Mouse (Mus musculus) neural tube, embryonic 15.5 days (tissue): ENCODE data around the gene Myh9. TPM values are rescaled to one million over a fixed set of nuclear protein-coding genes. Genes with fewer than 3 reads are reported as not detected.
"Not testable (repeated sequence)": the region's sequence is repeated elsewhere in the genome, so short reads cannot be mapped to it uniquely, and the experiment has no call there.

Source experiments
- ATAC-seq: fragments of 200-750 bp; cut with Nextera tagmentation; 2 replicates; pipeline ENCODE4 v1.8.0; 2017; ENCODE audit warnings: mild to moderate bottlenecking, moderate TSS enrichment, moderate library complexity; ENCODE audit not compliant: low FRiP score
- H3K27ac ChIP-seq: fragments of 300-500 bp; sonication (generic); replicated peaks from 2 replicates; pipeline ENCODE4 v1.5.1; 2015; ENCODE audit warnings: mild to moderate bottlenecking, inconsistent platforms
- H3K27me3 ChIP-seq: fragments of 300-500 bp; sonication (generic); replicated peaks from 2 replicates; pipeline ENCODE4 v1.6.1; 2015; ENCODE audit warnings: inconsistent platforms
- H3K36me3 ChIP-seq: fragments of 300-500 bp; sonication (generic); 2 replicates; pipeline ENCODE4 v1.6.1; 2015; ENCODE audit warnings: inconsistent platforms
- H3K4me1 ChIP-seq: fragments of 300-500 bp; sonication (generic); 2 replicates; pipeline ENCODE4 v1.6.1; 2015; ENCODE audit warnings: inconsistent platforms
- H3K4me2 ChIP-seq: fragments of 300-500 bp; sonication (generic); 2 replicates; pipeline ENCODE4 v1.6.1; 2015; ENCODE audit warnings: inconsistent platforms, mild to moderate bottlenecking, moderate library complexity
- H3K4me3 ChIP-seq: fragments of 300-500 bp; sonication (generic); replicated peaks from 2 replicates; pipeline ENCODE4 v1.5.1; 2015; ENCODE audit warnings: mild to moderate bottlenecking, inconsistent platforms
- H3K9ac ChIP-seq: fragments of 300-500 bp; sonication (generic); replicated peaks from 2 replicates; pipeline ENCODE4 v1.6.1; 2015; ENCODE audit warnings: mild to moderate bottlenecking, inconsistent platforms
- H3K9me3 ChIP-seq: fragments of 300-500 bp; sonication (generic); replicated peaks from 2 replicates; pipeline ENCODE4 v1.6.1; 2016; ENCODE audit warnings: inconsistent platforms
- WGBS: fragments of 180-500 bp; shearing (Covaris S2); methylation state at CpG from one replicate; pipeline ENCODE4 v1.1.7; 2015; ENCODE audit warnings: mixed read lengths; 5-methylcytosine and 5-hydroxymethylcytosine counted together
- polyA plus RNA-seq: library from polyadenylated mRNA; unstranded; fragments of >200 nt; fragmentation: Nextera tagmentation; extraction: Ambion mirVana; gene quantifications from 2 replicates; pipeline ENCODE4 v1.2.1, GENCODE M21; 2015

Gene Myh9
- polyA plus RNA-seq, 1 experiment from 2014 or later, result 9.6 TPM

DNA sequence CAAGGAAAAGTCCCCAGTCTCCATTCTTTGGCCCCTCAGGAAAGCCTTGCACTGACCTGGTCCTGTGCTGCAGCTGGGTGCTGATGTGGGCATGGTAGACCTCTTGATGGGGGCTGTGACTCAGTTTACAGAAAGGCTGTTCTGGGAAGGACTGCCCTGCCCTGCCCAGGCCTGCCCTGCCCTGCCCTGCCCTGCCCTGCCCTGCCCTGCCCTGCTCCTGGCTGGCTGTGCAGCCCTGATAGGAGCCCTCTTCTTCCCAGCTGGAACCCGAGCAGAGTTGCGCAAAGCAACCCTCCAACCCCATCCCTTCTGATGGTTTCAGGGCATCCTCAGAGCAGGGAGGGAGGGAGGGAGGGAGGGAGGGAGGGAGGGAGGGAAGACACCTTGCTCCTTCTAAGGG, 86.8 kb downstream of the Myh9 start:
- no peak overlapping the region for H3K4me3 ChIP-seq
- peaks cover 2% of the 10 kb centered on the region; the same call in 1 of the 2 replicates for H3K36me3 ChIP-seq
- H3K4me2 ChIP-seq, result no peak overlapping the region
- H3K27ac ChIP-seq, result no peak overlapping the region
- H3K4me1 ChIP-seq, result peaks cover 2% of the 10 kb centered on the region; the same call in 1 of the 2 replicates
- H3K27me3 ChIP-seq, result no peaks in the 10 kb centered on the region
- WGBS, result 20% methylated on average over 1 of the region's 2 CpGs
- H3K9me3 ChIP-seq, result no peaks in the 10 kb centered on the region
- ATAC-seq, result no peak
- no peak overlapping the region for H3K9ac ChIP-seq

DNA sequence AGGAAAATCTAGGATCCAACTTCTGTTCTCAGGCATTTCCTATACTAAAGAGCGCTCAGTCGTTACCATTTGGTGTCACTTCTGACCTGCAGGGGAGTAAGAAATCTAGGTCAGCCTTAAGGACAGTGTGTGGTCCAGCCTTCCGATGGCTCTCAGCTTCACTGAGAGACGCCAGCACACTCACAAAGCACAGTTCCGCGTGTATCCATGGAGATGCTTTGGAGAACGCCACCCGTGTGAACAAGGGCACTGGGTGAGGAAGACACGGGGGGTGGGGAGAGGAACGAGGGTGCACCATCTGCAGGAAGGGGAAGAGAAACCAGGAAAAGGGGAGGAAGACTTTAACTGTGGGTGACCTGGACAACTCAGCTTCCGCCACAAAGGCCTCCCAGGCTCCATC, 89.5 kb downstream of the Myh9 start:
- WGBS, result 53% methylated on average over 11 of the region's 11 CpGs
- Histone ChIP-seq H3K36me3 (no peaks in the 10 kb centered on the region), H3K4me2 (no peak overlapping the region), H3K9me3 (no peaks in the 10 kb centered on the region), H3K4me3 (no peak overlapping the region), H3K4me1 (peaks cover 2% of the 10 kb centered on the region; the same call in 1 of the 2 replicates), H3K27ac (no peak overlapping the region), H3K9ac (no peak overlapping the region), H3K27me3 (no peaks in the 10 kb centered on the region)
- ATAC-seq, result no peak

DNA sequence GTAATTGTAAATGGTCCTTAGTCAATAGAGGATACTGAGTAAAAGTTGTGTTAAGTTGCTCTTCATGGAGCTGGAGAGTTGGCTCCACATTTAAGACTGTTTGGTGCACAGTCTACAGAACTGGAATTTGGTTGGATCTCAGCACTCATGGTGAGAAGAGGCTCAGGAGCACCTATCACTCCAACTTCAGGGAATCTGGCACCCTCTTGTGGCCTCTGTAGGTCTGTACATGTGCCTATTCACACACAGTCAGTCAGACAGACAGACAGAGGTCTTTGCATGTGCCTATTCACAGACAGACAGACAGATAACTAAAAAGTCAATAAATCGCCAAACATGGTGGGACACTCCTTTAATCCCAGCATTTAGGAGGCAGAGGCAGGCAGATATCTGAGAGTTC, 91.5 kb downstream of the Myh9 start:
- no peaks in the 10 kb centered on the region for H3K36me3 ChIP-seq
- no peaks in the 10 kb centered on the region for H3K4me1 ChIP-seq
- H3K4me3 ChIP-seq, result no peak overlapping the region
- no peak for ATAC-seq
- no peak overlapping the region for H3K4me2 ChIP-seq
- 44% methylated on average over 1 of the region's 1 CpGs for WGBS
- no peaks in the 10 kb centered on the region for H3K9me3 ChIP-seq
- H3K27ac ChIP-seq, result no peak overlapping the region
- no peak overlapping the region for H3K9ac ChIP-seq
- H3K27me3 ChIP-seq, result no peaks in the 10 kb centered on the region

DNA sequence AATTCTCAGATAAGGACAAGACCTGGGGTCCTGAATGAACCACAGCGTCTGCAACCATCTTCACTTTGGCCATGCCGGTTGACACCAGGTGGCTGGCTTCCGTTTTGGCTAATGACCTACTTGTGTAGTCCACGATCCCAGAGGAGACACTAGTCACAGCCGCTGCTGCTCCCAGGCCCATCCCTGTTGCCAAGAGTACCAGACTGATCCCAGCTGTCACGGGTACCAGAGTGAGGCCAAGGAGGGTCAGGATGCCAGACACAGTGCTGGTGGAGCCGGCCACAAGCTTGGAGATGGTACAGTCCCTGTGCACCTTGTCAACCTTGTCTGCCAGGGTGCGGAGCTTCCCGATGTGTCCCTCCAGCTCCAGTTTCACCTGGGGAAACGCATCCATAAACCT, 92.3 kb downstream of the Myh9 start:
- no peak overlapping the region for H3K9ac ChIP-seq
- no peaks in the 10 kb centered on the region for H3K9me3 ChIP-seq
- no peak for ATAC-seq
- no peaks in the 10 kb centered on the region for H3K4me1 ChIP-seq
- H3K4me2 ChIP-seq, result no peak overlapping the region
- no peak overlapping the region for H3K27ac ChIP-seq
- H3K4me3 ChIP-seq, result no peak overlapping the region
- no peaks in the 10 kb centered on the region for H3K36me3 ChIP-seq
- H3K27me3 ChIP-seq, result no peaks in the 10 kb centered on the region
- 80% methylated on average over 10 of the region's 10 CpGs for WGBS

DNA sequence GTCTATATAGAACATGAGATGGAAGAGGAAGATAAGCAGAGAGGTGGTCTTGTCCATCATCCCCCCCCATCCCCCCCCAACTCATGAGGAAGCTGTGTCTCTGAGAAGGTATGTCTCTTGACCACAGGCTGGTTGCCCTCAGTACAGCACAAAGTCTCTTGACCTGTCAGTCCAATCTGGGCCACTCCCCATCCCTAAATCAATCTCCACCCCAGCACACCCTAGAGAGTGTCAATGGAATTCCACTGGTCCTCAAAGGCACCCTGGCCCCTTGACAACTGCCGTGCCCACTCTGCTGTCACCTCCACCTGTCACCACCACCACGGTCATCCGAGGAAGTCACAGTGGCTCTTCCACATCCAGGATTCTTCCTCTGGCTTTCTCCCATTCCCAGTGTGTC, 93.6 kb downstream of the Myh9 start:
- H3K4me2 ChIP-seq, result no peak overlapping the region
- no peak overlapping the region for H3K27ac ChIP-seq
- WGBS, result 88% methylated on average over 3 of the region's 3 CpGs
- H3K9me3 ChIP-seq, result no peaks in the 10 kb centered on the region
- no peaks in the 10 kb centered on the region for H3K36me3 ChIP-seq
- no peak overlapping the region for H3K4me3 ChIP-seq
- no peaks in the 10 kb centered on the region for H3K4me1 ChIP-seq
- ATAC-seq, result no peak
- no peak overlapping the region for H3K9ac ChIP-seq
- no peaks in the 10 kb centered on the region for H3K27me3 ChIP-seq

DNA sequence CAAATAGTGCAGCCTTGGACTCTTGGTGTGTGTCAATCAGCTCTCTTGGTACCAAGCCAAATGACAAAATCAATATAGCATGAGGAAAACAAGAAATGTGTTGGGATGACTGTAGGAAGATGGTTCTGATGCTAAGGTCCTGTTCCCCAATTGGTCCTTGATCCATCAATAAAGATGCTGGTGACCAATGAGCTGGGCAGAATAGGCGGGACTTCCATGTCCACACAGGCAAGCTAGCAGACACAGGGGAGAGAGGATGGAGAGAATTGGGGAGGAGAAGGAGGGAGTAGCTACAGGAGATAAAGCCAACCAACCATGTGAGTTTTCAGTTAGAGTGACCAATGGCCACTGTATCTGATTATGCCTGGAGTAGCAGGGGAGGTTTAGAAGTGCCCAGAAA, 95.6 kb downstream of the Myh9 start:
- WGBS, result 100% methylated on average over 1 of the region's 1 CpGs
- ATAC-seq, result no peak
- H3K4me2 ChIP-seq, result no peak overlapping the region
- H3K4me1 ChIP-seq, result no peaks in the 10 kb centered on the region
- H3K9me3 ChIP-seq, result no peaks in the 10 kb centered on the region
- no peaks in the 10 kb centered on the region for H3K36me3 ChIP-seq
- H3K27me3 ChIP-seq, result no peaks in the 10 kb centered on the region
- H3K9ac ChIP-seq, result no peak overlapping the region
- no peak overlapping the region for H3K4me3 ChIP-seq
- no peak overlapping the region for H3K27ac ChIP-seq

DNA sequence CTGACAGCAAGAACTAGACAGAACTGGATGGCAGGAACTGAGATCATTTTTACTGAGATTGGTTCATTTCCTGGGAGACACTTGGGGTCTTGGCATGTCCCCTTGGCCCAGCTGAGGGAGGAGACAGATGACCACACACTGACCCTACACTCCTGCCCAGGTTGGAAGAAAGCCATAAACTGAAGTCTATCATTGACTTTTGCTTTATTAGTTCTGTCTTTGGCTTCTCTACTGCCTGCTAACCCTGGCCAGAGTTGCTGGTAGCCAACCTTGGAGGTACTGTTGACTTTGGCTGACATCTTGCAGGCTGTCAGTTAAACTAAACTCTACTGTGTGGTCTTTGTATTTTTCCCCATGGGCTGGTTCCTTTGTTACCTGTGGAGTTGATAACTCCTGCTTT, 96.9 kb downstream of the Myh9 start:
- Histone ChIP-seq H3K9me3 (no peaks in the 10 kb centered on the region), H3K4me3 (no peak overlapping the region), H3K4me1 (no peaks in the 10 kb centered on the region), H3K4me2 (no peak overlapping the region), H3K27me3 (no peaks in the 10 kb centered on the region), H3K9ac (no peak overlapping the region), H3K36me3 (no peaks in the 10 kb centered on the region), H3K27ac (no peak overlapping the region)
- no peak for ATAC-seq

DNA sequence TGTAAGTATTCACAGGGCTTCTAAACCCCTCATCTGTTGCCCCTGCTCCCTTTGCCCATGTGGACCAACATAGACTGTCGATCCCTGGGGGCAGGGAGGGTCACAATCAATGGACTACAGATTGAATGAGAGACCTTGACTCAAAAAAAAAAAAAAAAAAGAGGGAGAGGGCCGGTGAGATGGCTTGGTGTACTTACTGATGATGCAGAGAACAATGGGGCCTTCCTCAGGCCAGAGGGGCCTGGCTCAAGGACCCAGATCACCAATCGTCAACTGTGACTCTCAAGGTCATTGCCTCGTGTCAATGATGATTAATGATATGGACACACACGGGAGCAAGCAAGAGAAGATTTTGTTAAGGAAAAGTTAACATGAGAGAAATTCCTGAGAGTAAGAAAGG, 97.3 kb downstream of the Myh9 start:
- Histone ChIP-seq H3K4me2 (no peak overlapping the region), H3K4me3 (no peak overlapping the region), H3K9ac (no peak overlapping the region), H3K27ac (no peak overlapping the region), H3K36me3 (no peaks in the 10 kb centered on the region), H3K4me1 (no peaks in the 10 kb centered on the region), H3K9me3 (no peaks in the 10 kb centered on the region), H3K27me3 (no peaks in the 10 kb centered on the region)
- no peak for ATAC-seq
- 23% methylated on average over 5 of the region's 5 CpGs for WGBS

DNA sequence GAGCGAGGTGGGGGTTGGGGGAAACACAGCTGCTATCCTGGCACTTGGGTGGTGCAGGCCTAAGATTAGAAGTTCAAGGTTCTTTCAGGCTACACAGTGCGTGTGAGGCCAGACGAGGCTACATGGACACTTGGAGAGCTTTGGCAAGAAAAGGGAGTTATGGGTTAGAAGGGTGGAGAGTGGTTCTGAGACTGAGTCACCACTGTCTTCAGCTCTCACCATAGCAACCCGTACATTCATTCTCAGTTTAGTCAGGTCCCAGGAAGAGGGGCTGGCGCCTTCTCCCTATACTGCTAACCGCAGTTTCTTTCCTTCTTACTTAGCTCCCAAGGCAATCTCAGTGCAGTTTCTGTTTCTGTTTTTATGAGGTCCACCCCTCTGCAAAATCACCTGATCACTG, 100.4 kb downstream of the Myh9 start:
- not testable (repeated sequence) for H3K27me3 ChIP-seq, H3K4me2 ChIP-seq, H3K36me3 ChIP-seq, H3K27ac ChIP-seq, H3K9me3 ChIP-seq, H3K4me3 ChIP-seq, H3K9ac ChIP-seq, H3K4me1 ChIP-seq, ATAC-seq
- 89% methylated on average over 6 of the region's 6 CpGs for WGBS

DNA sequence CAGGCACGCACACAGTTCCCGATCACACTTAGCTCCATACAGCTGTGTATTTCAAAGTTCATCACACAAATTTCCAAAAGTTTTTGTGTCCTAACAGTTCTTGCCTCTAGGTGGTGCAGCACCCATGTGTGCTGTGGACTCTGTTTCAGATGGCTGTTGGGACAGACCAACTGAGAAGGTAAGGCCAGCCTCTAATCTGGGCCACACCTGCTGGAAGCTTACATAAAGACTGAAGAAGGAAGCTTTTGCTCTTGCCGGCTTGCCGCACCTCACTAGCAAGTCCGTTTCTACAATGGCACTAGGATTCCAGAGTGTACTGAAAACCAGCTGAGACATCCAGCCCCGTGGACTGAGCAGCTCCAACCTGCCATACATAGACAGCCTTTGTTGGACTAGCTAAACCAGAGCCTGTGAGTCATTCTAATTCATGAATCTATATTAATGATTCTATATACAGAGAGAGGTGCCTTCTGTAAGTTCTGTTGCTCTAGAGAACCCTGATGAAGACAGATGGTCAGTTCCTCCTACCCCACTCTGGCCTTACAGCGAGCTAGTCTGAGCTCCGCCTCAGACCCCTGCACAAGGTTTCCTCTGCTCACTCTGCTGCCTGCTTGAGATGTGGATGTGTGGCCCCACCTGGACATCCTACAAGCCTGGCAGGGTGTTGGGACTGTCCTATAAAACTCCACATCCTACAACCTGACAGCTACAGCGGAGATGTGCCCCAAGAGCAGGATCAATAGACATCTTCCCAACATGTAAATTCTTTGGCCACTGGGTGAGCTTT, 101.3 kb downstream of the Myh9 start:
- no peaks in the 10 kb centered on the region for H3K27me3 ChIP-seq
- no peaks in the 10 kb centered on the region for H3K4me1 ChIP-seq
- H3K27ac ChIP-seq, result no peak overlapping the region
- WGBS, result 80% methylated on average over 9 of the region's 9 CpGs
- no peaks in the 10 kb centered on the region for H3K9me3 ChIP-seq
- H3K36me3 ChIP-seq, result no peaks in the 10 kb centered on the region
- H3K9ac ChIP-seq, result no peak overlapping the region
- no peak overlapping the region for H3K4me2 ChIP-seq
- no peak for ATAC-seq
- no peak overlapping the region for H3K4me3 ChIP-seq

DNA sequence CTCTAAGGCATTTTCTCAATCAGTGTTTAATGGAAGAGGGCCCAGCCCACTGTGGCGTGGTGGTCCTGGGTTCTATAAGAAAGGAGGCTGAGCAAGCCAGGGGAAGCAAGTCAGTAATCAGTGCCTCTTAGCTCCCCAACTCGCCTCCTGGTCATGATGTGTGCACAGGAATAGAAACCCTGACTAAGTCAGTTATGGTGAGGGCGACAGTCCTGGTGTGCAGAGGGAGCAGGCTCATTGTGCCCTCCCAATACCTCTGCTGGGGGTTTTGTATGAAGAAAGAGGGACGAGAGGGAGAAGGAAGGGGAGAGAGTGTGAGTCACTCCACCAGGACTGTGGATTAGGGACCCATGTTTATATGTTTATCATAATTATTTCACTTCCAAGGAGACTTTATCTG, 108.1 kb downstream of the Myh9 start:
- H3K27me3 ChIP-seq, ATAC-seq, H3K4me3 ChIP-seq, H3K4me1 ChIP-seq, H3K9me3 ChIP-seq, H3K36me3 ChIP-seq, H3K27ac ChIP-seq, H3K9ac ChIP-seq, H3K4me2 ChIP-seq: not testable (repeated sequence)
- WGBS, result 67% methylated on average over 4 of the region's 4 CpGs

DNA sequence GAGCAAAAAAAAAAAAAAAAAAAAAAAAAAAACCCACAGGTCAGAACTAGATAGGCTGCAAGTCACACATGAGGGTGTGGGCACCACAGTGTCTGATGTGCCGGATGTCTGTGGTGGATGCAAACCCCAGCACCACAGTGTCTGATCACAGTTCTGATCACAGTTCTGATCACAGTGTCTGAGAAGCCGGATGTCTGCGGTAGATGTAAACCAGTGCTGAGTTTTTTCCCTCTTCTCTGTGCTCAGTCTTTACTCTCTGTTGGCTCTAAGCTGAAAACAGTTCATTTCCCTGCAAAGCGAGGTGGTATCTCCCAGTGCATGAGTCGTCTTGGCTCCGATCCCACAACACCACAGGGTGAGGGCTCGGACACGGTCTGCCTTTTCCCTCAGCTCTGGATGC, 108.6 kb downstream of the Myh9 start:
- H3K27me3 ChIP-seq, H3K9me3 ChIP-seq, ATAC-seq, H3K27ac ChIP-seq, H3K36me3 ChIP-seq, H3K9ac ChIP-seq, H3K4me3 ChIP-seq, H3K4me1 ChIP-seq, H3K4me2 ChIP-seq: not testable (repeated sequence)
- WGBS, result 71% methylated on average over 8 of the region's 8 CpGs

DNA sequence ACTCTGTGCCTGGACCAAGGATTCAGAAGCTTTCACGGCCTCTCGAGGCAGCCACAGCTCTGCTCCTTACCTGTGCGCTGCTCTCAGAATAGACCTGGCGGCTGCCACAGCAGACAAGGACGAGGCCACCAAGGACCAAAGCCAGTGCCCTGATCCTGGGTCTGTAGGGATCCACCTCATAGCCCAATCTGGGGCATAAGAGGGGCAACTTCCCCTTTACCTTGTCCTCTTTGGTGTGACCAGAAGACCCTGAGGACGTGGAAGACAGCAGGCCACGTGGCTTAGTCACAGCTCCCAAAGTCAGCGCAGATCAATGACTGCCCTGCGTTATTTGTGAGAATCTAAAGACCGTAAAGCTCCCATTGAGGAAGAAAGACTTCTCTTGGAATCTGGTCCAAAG, 109.1 kb downstream of the Myh9 start:
- H3K36me3 ChIP-seq, H3K27ac ChIP-seq, ATAC-seq, H3K4me1 ChIP-seq, H3K27me3 ChIP-seq, H3K4me3 ChIP-seq, H3K9me3 ChIP-seq, H3K4me2 ChIP-seq, H3K9ac ChIP-seq: not testable (repeated sequence)
- WGBS, result 73% methylated on average over 10 of the region's 10 CpGs
